Mouse (Mus musculus) E14TG2a.4 (cell line): ENCODE data around the gene Sfrp5.

Source experiments
- H3K27me3 ChIP-seq: 2 replicates; pipeline ENCODE4 v1.6.1; 2014; ENCODE audit warnings: low read length, control low read depth; ENCODE audit not compliant: insufficient read depth
- H3K36me3 ChIP-seq: 2 replicates; pipeline ENCODE4 v1.6.1; 2014; ENCODE audit warnings: low read length, control low read depth; ENCODE audit not compliant: insufficient read depth
- H3K4me1 ChIP-seq: replicated peaks from 2 replicates; pipeline ENCODE4 v1.6.1; 2014; ENCODE audit warnings: low read depth, low read length, control low read depth
- H3K4me3 ChIP-seq: replicated peaks from 2 replicates; pipeline ENCODE4 v1.5.1; 2014; ENCODE audit warnings: mild to moderate bottlenecking, low read length
- H3K9me3 ChIP-seq: 2 replicates; pipeline ENCODE4 v1.6.1; 2014; ENCODE audit warnings: low read length, control low read depth
- CTCF ChIP-seq: conservative IDR thresholded peaks from 2 replicates; pipeline ENCODE4 v1.5.1; 2014; ENCODE audit warnings: low read length
- NANOG ChIP-seq: IDR thresholded peaks from 2 replicates; pipeline ENCODE4 v1.6.1; 2014; ENCODE audit warnings: borderline replicate concordance, low read length, mixed read lengths
- POU5F1 ChIP-seq: IDR thresholded peaks from 2 replicates; pipeline ENCODE4 v1.6.1; 2014; ENCODE audit warnings: low read length, borderline replicate concordance

Gene Sfrp5

DNA sequence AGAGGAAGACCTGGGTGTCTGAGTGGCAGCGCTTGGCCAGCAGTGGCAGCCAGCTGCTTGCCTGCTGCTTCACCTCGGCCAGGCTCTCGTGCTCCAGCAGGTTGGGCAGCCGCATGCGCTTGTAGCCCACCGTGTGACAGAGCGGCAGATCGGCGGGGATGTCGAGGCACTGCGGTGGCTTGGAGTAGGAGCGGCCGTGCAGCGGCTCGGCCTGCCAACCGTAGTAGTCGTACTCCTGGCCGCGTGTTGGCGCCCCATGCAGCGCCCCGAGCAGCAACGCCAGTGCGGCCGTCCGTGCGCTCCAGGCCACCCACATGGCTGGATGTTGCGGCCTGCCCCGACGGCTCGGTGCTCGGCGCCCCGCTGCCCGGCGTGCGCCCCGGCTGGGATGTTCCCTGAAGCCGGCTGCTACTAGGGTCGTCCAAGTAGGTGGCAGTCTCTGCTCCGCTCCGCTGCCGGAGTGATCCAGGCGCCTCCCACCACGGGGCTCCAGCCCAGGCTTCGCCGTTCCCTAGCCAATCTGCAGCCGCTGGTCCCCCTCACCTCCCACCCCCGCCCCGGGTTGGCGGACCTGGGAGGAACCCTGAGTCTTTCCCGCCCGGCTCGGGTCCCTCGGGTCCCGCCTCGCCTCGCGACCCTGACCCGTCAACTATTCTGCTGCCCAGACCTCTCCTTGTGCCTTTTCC, at the start of gene Sfrp5:
Gene Sfrp5 (minus strand): TSS at position 557 of the 686 bp plus-strand sequence.
- Histone ChIP-seq H3K9me3 (no peaks in the 10 kb centered on the region), H3K36me3 (no peaks in the 10 kb centered on the region), H3K4me1 (peaks cover 51% of the 10 kb centered on the region), H3K4me3 (peak within 1 kb of the TSS; percentile 78), H3K27me3 (peaks cover 72% of the 10 kb centered on the region)
- no peak for TF ChIP-seq NANOG
- TF ChIP-seq CTCF, result no peak
- TF ChIP-seq POU5F1, result no peak

GRCm38 (mm10) chr19:42249976-42250914, 48.2 kb upstream of the Sfrp5 start:
- TF ChIP-seq NANOG (no peak), CTCF (no peak), POU5F1 (no peak)

DNA sequence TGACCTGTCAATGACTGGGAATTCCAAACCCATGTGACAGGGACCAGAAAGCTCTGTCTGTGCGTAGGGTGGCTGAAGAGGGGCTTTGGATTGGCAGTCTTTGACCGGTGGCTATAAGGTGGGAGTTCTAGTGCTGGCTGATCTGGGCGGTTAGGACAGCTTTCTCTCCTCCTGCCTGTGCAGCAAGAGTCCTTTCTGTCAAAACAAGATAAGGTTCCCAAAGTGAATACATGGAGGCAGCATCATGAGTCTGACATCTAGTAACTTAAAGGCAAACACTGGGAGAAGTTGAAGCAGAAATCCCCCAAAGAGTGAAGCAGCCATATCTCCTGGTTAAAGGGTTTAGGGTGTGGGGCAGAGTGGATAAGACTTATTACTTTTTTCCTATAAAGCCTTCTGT, 45.5 kb upstream of the Sfrp5 start, which contains the start of gene Golga7b:
Gene Golga7b (plus strand): TSS at position 56 of the 400 bp plus-strand sequence.
- TF ChIP-seq CTCF (no peak), POU5F1 (no peak), NANOG (no peak)
- Histone ChIP-seq H3K36me3 (no peaks in the 10 kb centered on the region), H3K9me3 (no peaks in the 10 kb centered on the region), H3K4me3 (no peak within 1 kb of the TSS), H3K4me1 (peaks cover 3% of the 10 kb centered on the region; the same call in 1 of the 2 replicates), H3K27me3 (peaks cover 41% of the 10 kb centered on the region)

More at GRCm38 (mm10) chr19:42249976-42250914, 48.2 kb upstream of the Sfrp5 start:
- Histone ChIP-seq H3K4me1 (peaks cover 6% of the 10 kb centered on the region), H3K9me3 (no peaks in the 10 kb centered on the region), H3K4me3 (no peak overlapping the region), H3K27me3 (peaks cover 47% of the 10 kb centered on the region), H3K36me3 (no peaks in the 10 kb centered on the region)

GRCm38 (mm10) chr19:42246626-42247025, 44.6 kb upstream of the Sfrp5 start:
- no peaks in the 10 kb centered on the region for H3K36me3 ChIP-seq
- no peaks in the 10 kb centered on the region for H3K9me3 ChIP-seq
- H3K4me3 ChIP-seq, result no peak overlapping the region
- H3K27me3 ChIP-seq, result peaks cover 39% of the 10 kb centered on the region
- peaks cover 3% of the 10 kb centered on the region; the same call in 1 of the 2 replicates for H3K4me1 ChIP-seq
- TF ChIP-seq CTCF (no peak), POU5F1 (no peak), NANOG (no peak)

GRCm38 (mm10) chr19:42243401-42243800, 41.3 kb upstream of the Sfrp5 start:
- Histone ChIP-seq H3K4me1 (peaks cover 8% of the 10 kb centered on the region; the same call in 1 of the 2 replicates), H3K36me3 (no peaks in the 10 kb centered on the region), H3K4me3 (no peak overlapping the region), H3K9me3 (no peaks in the 10 kb centered on the region), H3K27me3 (peaks cover 28% of the 10 kb centered on the region; the same call in 1 of the 2 replicates)
- TF ChIP-seq NANOG (no peak), CTCF (no peak), POU5F1 (no peak)

DNA sequence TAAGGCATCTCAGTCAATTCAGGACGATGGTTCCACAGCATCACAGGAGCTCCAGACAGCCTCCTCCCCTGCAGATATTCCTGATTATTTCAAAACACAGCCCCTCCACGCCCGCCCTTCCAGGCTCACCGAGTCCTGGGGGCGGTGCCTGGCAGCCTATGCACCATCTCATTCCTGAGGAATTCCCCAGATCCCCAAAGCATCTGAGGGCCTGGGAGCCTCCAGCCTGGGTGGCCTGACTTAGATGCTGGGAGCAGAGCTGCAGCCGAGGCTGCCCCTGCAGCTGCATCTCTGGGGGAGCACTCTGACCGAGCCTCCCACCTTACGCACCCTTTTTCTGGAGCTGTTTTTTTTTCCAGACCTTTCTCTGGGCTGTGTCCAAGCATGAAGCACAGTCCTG, 38.8 kb upstream of the Sfrp5 start:
- Histone ChIP-seq H3K9me3 (no peaks in the 10 kb centered on the region), H3K36me3 (no peaks in the 10 kb centered on the region), H3K4me3 (no peak overlapping the region), H3K27me3 (peaks cover 19% of the 10 kb centered on the region), H3K4me1 (peaks cover 4% of the 10 kb centered on the region; the same call in 1 of the 2 replicates)
- TF ChIP-seq POU5F1, result no peak
- no peak for TF ChIP-seq CTCF
- no peak for TF ChIP-seq NANOG

- no peak for TF ChIP-seq NANOG
- no peak for TF ChIP-seq POU5F1
- no peak for TF ChIP-seq CTCF
- Histone ChIP-seq H3K27me3 (peaks cover 4% of the 10 kb centered on the region), H3K9me3 (no peaks in the 10 kb centered on the region), H3K4me3 (no peak overlapping the region), H3K4me1 (peaks cover 4% of the 10 kb centered on the region; the same call in 1 of the 2 replicates), H3K36me3 (no peaks in the 10 kb centered on the region)
Observed at GRCm38 (mm10) chr19:42238341-42238715, 36.3 kb upstream of the Sfrp5 start.
